Mouse (Mus musculus): Measurements from ENCODE around the gene Hus1b. TPM values are rescaled to one million over a fixed set of nuclear protein-coding genes. Genes with fewer than 3 reads are reported as not detected.

Gene Hus1b
- total and polyA plus RNA-seq, 3 experiments: 0.08 to 0.19 TPM; not detected in 1

- Histone ChIP-seq H3K4me1 (ENCODE audit: control insufficient read depth in 1 of 2, insufficient read depth in 2 of 2, low read length in 2 of 2) (no peaks in the 10 kb centered on the region), H3K79me2 (ENCODE audit: control insufficient read depth, insufficient read depth, low read length, poor library complexity) (no peaks in the 10 kb centered on the region), H3K4me3 (ENCODE audit: control insufficient read depth in 1 of 2, insufficient read depth in 1 of 2, low read depth in 2 of 2, low read length in 2 of 2) (no peak overlapping the region), H3K27me3 (ENCODE audit: control insufficient read depth in 1 of 2, insufficient read depth in 2 of 2, low read length in 2 of 2) (no peaks in the 10 kb centered on the region), H3K36me3 (ENCODE audit: control insufficient read depth in 1 of 2, insufficient read depth in 2 of 2, low read length in 2 of 2) (peaks cover 0 to 5% of the 10 kb centered on the region in 2 experiments; a peak in 2 of 4 replicates), H3K27ac (ENCODE audit: control insufficient read depth, low read depth, low read length) (no peak overlapping the region), H3K9ac (ENCODE audit: control insufficient read depth, low read depth, low read length, poor library complexity, severe bottlenecking) (no peak overlapping the region), H3K9me3 (replicated peaks; ENCODE audit: insufficient read depth, low read length) (no peaks in the 10 kb centered on the region)
- DNase-seq (ENCODE audit: low read depth, low spot score): no peak
- TF ChIP-seq CTCF (IDR thresholded peaks at IDR 0.05 in 2 of 3, conservative IDR thresholded peaks at IDR 0.05 in 1 of 3; ENCODE audit: control insufficient read depth in 1 of 3, insufficient read depth in 1 of 3, low read depth in 2 of 3, low read length in 3 of 3, poor library complexity in 1 of 3, severe bottlenecking in 1 of 3) (no peak), ZMIZ1 (IDR thresholded peaks at IDR 0.05; ENCODE audit: low read depth, low read length) (no peak), RAD21 (IDR thresholded peaks at IDR 0.05; ENCODE audit: low read depth, low read length) (no peak), POLR2AphosphoS5 (IDR thresholded peaks at IDR 0.05; ENCODE audit: borderline replicate concordance, low read depth, low read length) (no peak), TBP (IDR thresholded peaks at IDR 0.05; ENCODE audit: low read depth, low read length) (no peak), ETS1 (IDR thresholded peaks at IDR 0.05; ENCODE audit: low read depth, low read length) (no peak), EP300 (IDR thresholded peaks at IDR 0.05; ENCODE audit: low read depth in 1 of 2, low read length in 2 of 2) (no peak), BHLHE40 (IDR thresholded peaks at IDR 0.05; ENCODE audit: borderline replicate concordance, low read depth, low read length) (no peak), TAL1 (IDR thresholded peaks at IDR 0.05; ENCODE audit: low read length) (no peak), ELF1 (IDR thresholded peaks at IDR 0.05; ENCODE audit: low read depth, low read length) (no peak), CHD1 (IDR thresholded peaks at IDR 0.05; ENCODE audit: low read depth, low read length) (no peak), MYB (IDR thresholded peaks at IDR 0.05; ENCODE audit: low read depth, low read length) (no peak), SMC3 (IDR thresholded peaks at IDR 0.05; ENCODE audit: low read depth, low read length) (no peak), MEF2A (IDR thresholded peaks at IDR 0.05; ENCODE audit: extremely low read depth, insufficient replicate concordance, low read depth, low read length, poor library complexity, severe bottlenecking) (no peak), USF1 (IDR thresholded peaks at IDR 0.05; ENCODE audit: low read depth, low read length) (no peak), ZKSCAN1 (IDR thresholded peaks at IDR 0.05; ENCODE audit: low read depth, low read length) (no peak), MAFK (IDR thresholded peaks at IDR 0.05; ENCODE audit: borderline replicate concordance, low read depth, low read length) (no peak), MXI1 (IDR thresholded peaks at IDR 0.05; ENCODE audit: low read depth, low read length) (no peak), ZNF384 (IDR thresholded peaks at IDR 0.05; ENCODE audit: low read depth, low read length) (no peak)
These were observed 36.7 kb downstream of the Hus1b start for GRCm38 (mm10) chr13:30910889-30911288.

GRCm38 (mm10) chr13:30902286-30902685 lies 45.3 kb downstream of the Hus1b start:
- Histone ChIP-seq H3K27ac (ENCODE audit: control insufficient read depth, low read depth, low read length) (no peak overlapping the region), H3K9ac (ENCODE audit: control insufficient read depth, low read depth, low read length, poor library complexity, severe bottlenecking) (no peak overlapping the region), H3K36me3 (ENCODE audit: control insufficient read depth in 1 of 2, insufficient read depth in 2 of 2, low read length in 2 of 2) (peaks cover 0 to 8% of the 10 kb centered on the region in 2 experiments; a peak in 2 of 4 replicates), H3K27me3 (ENCODE audit: control insufficient read depth in 1 of 2, insufficient read depth in 2 of 2, low read length in 2 of 2) (no peaks in the 10 kb centered on the region), H3K79me2 (ENCODE audit: control insufficient read depth, insufficient read depth, low read length, poor library complexity) (no peaks in the 10 kb centered on the region), H3K4me3 (ENCODE audit: control insufficient read depth in 1 of 2, insufficient read depth in 1 of 2, low read depth in 2 of 2, low read length in 2 of 2) (no peak overlapping the region), H3K9me3 (replicated peaks; ENCODE audit: insufficient read depth, low read length) (no peaks in the 10 kb centered on the region), H3K4me1 (ENCODE audit: control insufficient read depth in 1 of 2, insufficient read depth in 2 of 2, low read length in 2 of 2) (no peaks in the 10 kb centered on the region)
- TF ChIP-seq UBTF (IDR thresholded peaks at IDR 0.05; ENCODE audit: borderline replicate concordance, insufficient read depth, low read depth, low read length) (no peak), E2F4 (IDR thresholded peaks at IDR 0.05; ENCODE audit: borderline replicate concordance, low read depth, low read length) (no peak), BHLHE40 (IDR thresholded peaks at IDR 0.05; ENCODE audit: borderline replicate concordance, low read depth, low read length) (no peak), ZMIZ1 (IDR thresholded peaks at IDR 0.05; ENCODE audit: low read depth, low read length) (no peak), ZC3H11A (IDR thresholded peaks at IDR 0.05; ENCODE audit: low read depth, low read length) (no peak), RCOR1 (IDR thresholded peaks at IDR 0.05; ENCODE audit: low read depth, low read length) (no peak), KAT2A (conservative IDR thresholded peaks at IDR 0.05; ENCODE audit: low read depth, low read length) (no peak), MYC (IDR thresholded peaks at IDR 0.05; ENCODE audit: low read depth, low read length) (no peak)
- no peak for DNase-seq (ENCODE audit: low read depth, low spot score)

All from MEL (cell line).